Comparison of ENCODE assay signal across 21 mouse cellular contexts in the genomic region with DNA sequence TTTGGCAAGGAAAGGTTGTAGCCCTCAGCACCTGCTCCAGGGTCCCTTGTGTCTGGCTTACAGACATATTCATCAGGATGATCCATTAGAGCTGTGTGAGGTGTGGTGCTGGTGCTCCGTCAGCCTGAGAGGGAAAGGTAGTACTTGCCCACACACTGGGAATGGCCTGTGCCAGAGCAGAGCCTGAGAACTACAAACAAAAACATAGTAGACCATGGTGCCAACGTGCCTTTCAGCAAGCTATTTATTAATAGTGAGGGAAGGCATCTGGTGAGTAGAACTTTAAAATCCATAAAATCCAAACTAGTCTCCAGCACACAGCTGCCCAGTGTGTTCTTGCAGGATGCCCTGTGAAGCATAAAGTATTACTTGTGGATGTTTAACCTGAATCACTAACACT.
A peak's percentile ranks its signal among the peaks of the same experiment; 100 is the strongest.
DNase-seq lines count a peak whose midpoint lies in the region; ATAC-seq and TF ChIP-seq lines count a peak whose summit lies in the region.
"Had no signal": no experiment of that assay in that cellular context is flagged by ENCODE, and none has a peak within 500 bp of the region (broad histone marks: within the 10 kb centered on the region; RNA-seq: fewer than 3 reads in every experiment).

No protein-coding gene starts in this region.

- CTCF ChIA-PET in Patski (lab: Charles Lee): no interaction called here

- H3K27ac ChIP-seq in kidney, embryonic 16.5 days (ENCODE audit: low read length): peak overlapping the region; percentile 51; the same call in 1 of the 2 replicates
- H3K27ac ChIP-seq: embryonic facial prominence, embryonic 15.5 days; forebrain, embryonic 10.5 days; gastrocnemius, adult 2 months; heart, embryonic 13.5 days had no signal

- POLR2A ChIA-PET in Patski (lab: Charles Lee): interaction anchor here (0.6 kb wide), 1 partner anchor 278 kb away, joined by 3 read pairs; no protein-coding TSS in a partner anchor

- no peaks in the 10 kb centered on the region for H3K27me3 ChIP-seq in Patski
- no peaks in the 10 kb centered on the region for H3K27me3 ChIP-seq in kidney, embryonic 16.5 days (ENCODE audit: insufficient read depth, low read length)
- H3K27me3 ChIP-seq: embryonic facial prominence, embryonic 15.5 days; heart, embryonic 13.5 days had no signal

- peak; percentile 78 for DNase-seq in kidney, adult 9 months
- DNase-seq in kidney, adult 18-20 months: no peak
- no peak for DNase-seq in Patski (ENCODE audit: low read depth, low spot score)
- peak; percentile 41 to 51 for DNase-seq in kidney, postnatal 36 days
- no peak for DNase-seq in thymus, adult 18-20 months
- DNase-seq in urinary bladder, postnatal 25 days (ENCODE audit: low spot score): no peak
- DNase-seq: adrenal gland, postnatal 10 days; cerebellum, adult 11 months; cerebellum, adult 8-10 months; cerebellum, postnatal 14 days; embryo, embryonic 11 days; gastrocnemius, adult 2 months; gastrocnemius, postnatal 25 days; heart, postnatal 36 days had no signal

- no peak overlapping the region for H3K4me2 ChIP-seq in kidney, embryonic 16.5 days (replicated peaks; ENCODE audit: low read depth, low read length)
- H3K4me2 ChIP-seq: embryonic facial prominence, embryonic 15.5 days; heart, embryonic 13.5 days had no signal

- no peaks in the 10 kb centered on the region for H3K9me3 ChIP-seq in kidney, embryonic 16.5 days (ENCODE audit: low read length)
- H3K9me3 ChIP-seq: embryonic facial prominence, embryonic 15.5 days; forebrain, embryonic 10.5 days; G1E; heart, embryonic 13.5 days had no signal

- in situ Hi-C loops in Patski (cut with MboI; ENCODE audit: low pct_unique_long_range_greater_than_20kb): no loop called here

- ATAC-seq in Patski: peak; percentile 26
- peak; percentile 90 for ATAC-seq in kidney, embryonic 16.5 days (ENCODE audit: low FRiP score, low TSS enrichment)
- ATAC-seq: forebrain, embryonic 14.5 days had no signal

- TF ChIP-seq CTCF in Patski (IDR thresholded peaks at IDR 0.05): no peak

- no peaks in the 10 kb centered on the region for H3K36me3 ChIP-seq in kidney, embryonic 16.5 days (ENCODE audit: insufficient read depth, low read length)
- H3K36me3 ChIP-seq: embryonic facial prominence, embryonic 15.5 days; forebrain, embryonic 10.5 days; G1E; heart, embryonic 13.5 days had no signal

- H3K4me1 ChIP-seq in kidney, embryonic 16.5 days (ENCODE audit: insufficient read depth, low read length): peaks cover 8% of the 10 kb centered on the region
- H3K4me1 ChIP-seq: embryonic facial prominence, embryonic 15.5 days; forebrain, embryonic 10.5 days; heart, embryonic 13.5 days had no signal

- no peak overlapping the region for H3K4me3 ChIP-seq in kidney, embryonic 16.5 days (ENCODE audit: low read length)
- H3K4me3 ChIP-seq: embryonic facial prominence, embryonic 15.5 days; erythroblast, embryonic 14.5 days; forebrain, embryonic 10.5 days; gastrocnemius, adult 2 months; heart, embryonic 13.5 days had no signal

- WGBS in kidney, embryonic 16.5 days: 68% methylated on average over 2 of the region's 2 CpGs

- H3K9ac ChIP-seq in kidney, embryonic 16.5 days (replicated peaks; ENCODE audit: low read length): 0 out of 2 replicates have a peak overlapping the region, but pooled peaks have one; percentile 12
- H3K9ac ChIP-seq: embryonic facial prominence, embryonic 15.5 days; heart, embryonic 13.5 days had no signal

Comparison
In these comparisons a context has a peak if more than half of its experiments do, and no peak if none do; other contexts are left out.
1. DNase-seq: peak in kidney, adult 9 months (single experiment) and kidney, postnatal 36 days (2 of 2); none in kidney, adult 18-20 months (single experiment), Patski (single experiment), thymus, adult 18-20 months (0 of 2) and urinary bladder, postnatal 25 days (single experiment).